Mouse (Mus musculus) layer of hippocampus, postnatal 14 days (tissue): ENCODE data around the gene Gm9508. TPM values are rescaled to one million over a fixed set of nuclear protein-coding genes. Genes with fewer than 3 reads are reported as not detected.
"Not testable (repeated sequence)": the region's sequence is repeated elsewhere in the genome, so short reads cannot be mapped to it uniquely, and the experiment has no call there.

Experiments
- DNase-seq, 2 experiments: peaks; one replicate each; pipeline ENCODE4 v3.0.0; 2021 to 2022; ENCODE audit warnings: low spot score in 2 of 2, mixed read lengths in 1 of 2
- long read RNA-seq, 2 experiments: library from polyadenylated mRNA; stranded (forward); transcript quantifications; one replicate each; pipeline ENCODE4 v2.0.0; 2021
- total RNA-seq, 2 experiments: library from RNA; stranded (reverse); gene quantifications; 2 replicates each; pipeline ENCODE4 v1.2.3; 2021

Gene Gm9508
- total RNA-seq, result not detected
- long read RNA-seq, experiment 1, result 0 reads
- long read RNA-seq, experiment 2, result 0 reads

GRCm38 (mm10) chr10:77697133-77697532 lies at the start of gene Gm9508:
Gene Gm9508, minus strand, starts transcription at chr10:77697233.
- no peak for DNase-seq

DNA sequence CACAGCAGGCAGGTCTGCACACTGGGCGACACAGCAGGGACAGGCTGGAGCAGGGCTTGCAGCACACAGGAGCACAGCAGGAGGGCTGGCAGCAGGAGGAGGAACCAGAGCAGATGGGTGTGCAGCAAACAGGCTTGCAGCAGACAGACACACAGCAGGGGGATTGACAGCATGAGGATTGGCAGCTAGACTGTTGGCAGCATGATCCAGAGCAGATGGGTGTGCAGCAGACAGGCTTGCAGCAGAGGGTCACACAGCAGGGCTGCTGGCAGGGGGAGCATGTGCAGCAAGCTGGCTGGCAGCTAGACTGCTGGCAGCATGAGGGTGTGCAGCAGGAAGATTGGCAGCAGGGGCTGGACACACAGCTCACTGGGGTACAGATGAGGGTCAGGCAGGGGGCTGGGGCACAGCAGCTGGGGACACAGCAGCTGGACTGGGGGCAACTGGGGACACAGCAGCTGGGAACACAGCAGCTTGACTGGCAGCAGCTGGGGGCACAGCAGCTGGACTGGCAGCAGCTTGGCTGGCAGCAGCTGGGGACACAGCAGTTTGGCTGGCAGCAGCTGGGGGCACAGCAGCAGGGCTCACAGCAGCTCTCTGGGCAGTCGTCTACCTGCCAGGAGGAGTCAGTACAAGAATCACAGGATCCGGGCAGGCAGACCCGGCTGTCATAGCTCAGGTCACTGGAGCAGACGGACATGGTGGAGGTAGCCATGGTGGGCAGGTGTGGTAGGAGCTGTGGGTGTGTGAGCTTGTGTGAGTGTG lies 45.1 kb upstream of the Gm9508 start, which contains the start of gene Gm18596:
TSS of gene Gm18596 (minus strand) at position 715 of the 765 bp plus-strand sequence.
- peak in 1 of 2 experiments; percentile 19 for DNase-seq

- no peak for DNase-seq
Observed at GRCm38 (mm10) chr10:77738929-77739328, 41.9 kb upstream of the Gm9508 start.

DNA sequence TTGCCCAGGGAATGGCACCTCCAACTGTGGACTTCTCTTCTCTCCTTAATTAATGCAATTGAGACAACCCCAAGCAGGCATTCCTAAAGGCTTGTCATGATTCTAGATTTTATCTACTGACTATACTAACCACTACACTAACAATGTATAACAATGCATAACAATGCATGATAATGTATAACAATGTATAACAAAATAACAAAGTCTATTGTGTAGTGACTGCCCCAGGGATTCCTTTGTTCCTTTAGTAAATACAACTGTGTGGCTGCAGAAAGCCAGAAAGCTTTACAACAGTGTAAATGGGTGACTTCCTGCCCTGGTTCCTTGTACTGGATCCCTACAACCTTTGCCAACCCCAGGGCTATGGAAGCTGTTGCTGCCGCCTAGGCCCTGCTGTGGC lies 38.9 kb upstream of the Gm9508 start:
- DNase-seq, result no peak

DNA sequence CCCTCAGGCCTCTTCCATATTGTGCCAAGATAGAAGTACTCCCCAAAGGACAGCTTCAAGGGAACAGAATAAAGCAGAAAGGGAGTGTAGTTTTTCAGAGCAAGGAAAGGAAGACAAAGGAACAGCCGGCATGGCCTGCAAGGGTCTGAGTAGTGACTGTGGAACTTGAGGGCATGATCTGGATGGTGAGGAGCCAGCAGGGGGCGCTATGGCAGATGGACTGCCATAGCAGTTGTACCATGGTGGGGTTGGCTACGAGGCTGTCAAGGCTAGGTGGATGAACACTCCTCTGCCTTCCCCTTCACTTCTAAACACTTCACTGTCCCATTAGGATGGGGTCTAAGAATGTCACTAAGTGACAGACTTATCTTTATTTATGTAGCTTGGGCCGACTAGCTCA lies 32.2 kb upstream of the Gm9508 start:
- no peak for DNase-seq

GRCm38 (mm10) chr10:77728280-77728679 lies 31.2 kb upstream of the Gm9508 start:
- no peak for DNase-seq

DNA sequence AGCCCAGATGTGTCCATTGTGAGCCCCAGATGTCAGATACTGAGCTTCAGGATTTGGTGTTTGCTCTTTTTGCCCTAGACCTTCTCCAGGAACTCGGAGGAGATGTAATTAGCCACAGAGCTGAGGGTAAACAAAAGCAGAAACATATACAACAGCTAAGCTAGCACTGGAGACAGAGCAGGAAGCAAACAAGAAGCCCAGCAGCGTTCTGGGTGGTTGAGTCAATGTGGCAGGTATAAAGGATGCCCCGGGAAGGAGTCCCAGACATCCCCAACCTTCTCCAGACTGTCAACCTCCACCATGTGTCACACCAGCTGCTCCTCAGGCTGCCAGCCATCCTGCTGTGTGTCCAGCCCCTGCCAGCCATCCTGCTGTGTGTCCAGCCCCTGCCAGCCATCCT lies 29.2 kb upstream of the Gm9508 start, which contains the start of gene Gm10100:
TSS of gene Gm10100 (plus strand) at position 301 of the 400 bp plus-strand sequence.
- no peak for DNase-seq

GRCm38 (mm10) chr10:77724855-77725254 lies 27.8 kb upstream of the Gm9508 start:
- no peak for DNase-seq

DNA sequence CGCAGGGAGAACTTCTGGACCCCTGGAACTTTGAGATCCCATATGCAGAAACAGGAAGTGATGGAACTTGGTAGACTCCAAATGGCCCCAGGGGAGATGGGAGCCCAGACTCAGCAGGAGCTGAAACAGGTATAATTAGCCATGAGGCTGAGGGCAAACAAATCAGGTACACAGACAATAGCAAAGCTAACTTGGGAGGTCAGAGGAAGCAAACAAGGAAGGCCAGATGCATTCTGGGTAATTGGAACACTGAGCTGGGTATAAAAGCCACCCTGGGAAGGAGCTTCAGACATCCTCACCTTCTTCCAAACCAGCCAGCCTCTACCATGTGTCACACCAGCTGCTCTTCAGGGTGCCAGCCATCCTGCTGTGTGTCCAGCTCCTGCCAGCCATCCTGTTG lies 23.3 kb upstream of the Gm9508 start, which contains the start of gene Krtap12-1:
TSS of gene Krtap12-1 (plus strand) at position 301 of the 400 bp plus-strand sequence.
- not testable (repeated sequence) for DNase-seq

DNA sequence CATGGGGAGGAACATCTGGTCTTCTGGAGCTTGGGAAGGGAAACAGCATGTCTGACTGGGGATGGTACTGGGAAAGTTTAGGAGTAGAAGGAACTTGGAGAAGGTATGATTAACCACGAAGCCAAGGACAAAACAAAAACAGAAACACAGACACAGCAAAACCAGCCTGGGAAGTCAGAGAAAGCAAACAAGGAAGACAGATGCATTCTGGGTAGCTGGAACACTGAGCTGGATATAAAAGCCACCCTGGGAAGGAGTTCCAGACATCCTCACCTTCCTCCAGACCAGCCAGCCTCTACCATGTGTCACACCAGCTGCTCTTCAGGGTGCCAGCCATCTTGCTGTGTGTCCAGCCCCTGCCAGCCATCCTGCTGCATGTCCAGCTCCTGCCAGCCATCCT lies 18.5 kb upstream of the Gm9508 start, which contains the start of gene Gm10142:
TSS of gene Gm10142 (plus strand) at position 301 of the 400 bp plus-strand sequence.
- no peak for DNase-seq

DNA sequence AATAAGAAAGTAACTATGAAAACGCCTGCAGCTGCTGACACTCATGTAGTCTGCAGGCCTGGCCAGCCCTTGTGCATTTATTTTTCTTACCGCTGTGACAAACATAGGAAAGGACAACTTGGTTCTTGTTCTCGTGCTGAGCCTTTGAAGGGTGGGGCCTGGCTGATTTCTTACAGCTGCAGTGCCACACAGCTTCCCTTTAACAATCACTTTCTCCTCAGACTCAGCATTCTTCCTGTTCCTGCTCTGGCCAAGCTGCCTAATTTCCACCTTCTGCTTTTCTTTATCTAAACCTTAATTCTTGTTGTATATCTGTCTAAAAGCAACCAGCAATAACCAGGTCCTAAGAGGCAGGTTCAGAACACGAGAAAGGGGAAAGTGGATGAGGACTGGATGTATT lies 16.7 kb upstream of the Gm9508 start:
- no peak for DNase-seq

DNA sequence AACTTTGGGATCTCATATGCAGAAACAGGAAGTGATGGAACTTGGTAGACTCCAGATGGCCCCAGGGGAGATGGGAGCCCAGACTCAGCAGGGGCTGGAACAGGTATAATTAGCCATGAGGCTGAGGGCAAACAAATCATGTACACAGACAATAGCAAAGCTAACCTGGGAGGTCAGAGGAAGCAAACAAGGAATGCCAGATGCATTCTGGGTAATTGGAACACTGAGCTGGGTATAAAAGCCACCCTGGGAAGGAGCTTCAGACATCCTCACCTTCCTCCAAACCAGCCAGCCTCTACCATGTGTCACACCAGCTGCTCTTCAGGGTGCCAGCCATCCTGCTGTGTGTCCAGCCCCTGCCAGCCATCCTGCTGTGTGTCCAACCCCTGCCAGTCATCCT lies 14.1 kb upstream of the Gm9508 start, which contains the start of gene Gm10024:
TSS of gene Gm10024 (plus strand) at position 301 of the 400 bp plus-strand sequence.
- DNase-seq, result not testable (repeated sequence)

GRCm38 (mm10) chr10:77709831-77710230 lies 12.8 kb upstream of the Gm9508 start:
- no peak for DNase-seq

GRCm38 (mm10) chr10:77706326-77706725 lies 9.3 kb upstream of the Gm9508 start, which contains the start of gene Gm10272:
Gene Gm10272, plus strand, starts transcription at chr10:77706626.
- DNase-seq, result no peak

DNA sequence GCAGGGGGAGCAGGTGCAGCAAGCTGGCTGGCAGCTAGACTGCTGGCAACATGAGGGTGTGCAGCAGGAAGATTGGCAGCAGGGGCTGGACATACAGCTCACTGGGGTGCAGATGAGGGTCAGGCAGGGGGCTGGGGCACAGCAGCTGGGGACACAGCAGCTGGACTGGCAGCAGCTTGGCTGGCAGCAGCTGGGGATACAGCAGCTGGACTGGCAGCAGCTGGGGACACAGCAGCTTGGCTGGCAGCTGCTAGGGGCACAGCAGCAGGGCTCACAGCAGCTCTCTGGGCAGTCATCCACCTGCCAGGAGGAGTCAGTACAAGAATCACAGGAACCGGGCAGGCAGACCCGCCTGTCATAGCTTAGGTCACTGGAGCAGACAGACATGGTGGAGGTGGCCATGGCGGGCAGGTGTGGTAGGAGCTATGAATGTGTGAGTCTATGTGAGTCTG lies 6.7 kb downstream of the Gm9508 start, which contains the start of gene Gm19402:
TSS of gene Gm19402 (minus strand) at position 402 of the 452 bp plus-strand sequence.
- not testable (repeated sequence) for DNase-seq

- no peak for DNase-seq
Observed at GRCm38 (mm10) chr10:77687021-77687420, 10.0 kb downstream of the Gm9508 start.

DNA sequence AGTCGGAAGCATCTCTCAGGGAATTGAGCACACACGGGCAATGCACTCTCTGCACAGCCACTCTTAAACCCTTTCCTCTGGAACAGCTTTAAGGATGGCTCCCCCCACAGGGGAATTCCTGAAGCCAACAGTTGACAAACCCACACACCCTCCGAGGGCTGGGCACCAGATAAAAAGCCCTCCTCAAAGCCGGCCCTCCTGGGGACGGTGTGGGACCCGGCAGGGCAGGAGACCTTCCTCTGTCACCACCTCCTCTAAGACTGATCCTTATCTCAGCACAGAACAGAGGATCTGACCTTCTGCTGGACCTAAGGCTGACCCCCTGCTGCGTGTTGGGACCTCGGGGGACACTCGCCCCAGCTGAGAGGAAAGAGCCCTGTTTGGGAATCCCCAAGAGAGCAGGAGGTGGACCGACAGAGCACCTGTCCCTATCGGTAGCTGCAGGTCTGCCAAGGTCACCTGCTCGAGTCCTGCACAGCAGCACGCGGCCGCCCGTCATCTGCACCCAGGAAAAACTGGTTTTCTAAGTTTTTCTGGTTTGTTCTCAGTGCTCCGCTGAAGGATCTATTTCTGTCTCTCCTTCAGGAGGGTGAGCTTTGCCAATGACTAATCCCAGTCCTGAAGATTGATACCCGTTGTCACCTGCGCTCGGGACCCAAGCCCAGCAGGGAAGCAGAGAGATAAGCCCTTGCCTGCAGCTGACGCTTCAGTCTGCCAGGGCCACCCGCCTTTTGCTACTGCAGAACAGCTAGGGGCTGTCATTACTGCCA lies 11.0 kb downstream of the Gm9508 start, which contains the start of gene Tspear:
TSS of gene Tspear (plus strand) at position 675 of the 770 bp plus-strand sequence.
- DNase-seq, result no peak

DNA sequence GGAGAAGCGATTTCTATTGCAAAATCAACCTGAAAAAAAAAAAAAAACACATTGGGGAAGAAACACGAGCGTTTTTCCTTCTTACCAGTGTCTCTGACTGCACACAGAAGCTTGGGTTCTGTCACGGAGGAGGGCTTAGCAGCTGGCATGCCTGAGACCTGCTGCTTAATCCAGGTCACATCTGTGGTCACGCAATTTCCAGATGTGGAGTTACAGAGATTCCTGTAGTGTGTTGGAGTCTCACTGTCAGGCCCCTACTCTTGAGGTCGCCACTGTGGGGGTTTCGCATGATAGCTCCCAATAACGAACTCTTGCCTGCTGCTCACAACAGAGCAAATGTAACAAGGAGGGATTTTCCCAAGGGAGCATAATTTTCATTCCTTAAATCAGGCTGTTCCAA lies 12.9 kb downstream of the Gm9508 start:
- no peak for DNase-seq

DNA sequence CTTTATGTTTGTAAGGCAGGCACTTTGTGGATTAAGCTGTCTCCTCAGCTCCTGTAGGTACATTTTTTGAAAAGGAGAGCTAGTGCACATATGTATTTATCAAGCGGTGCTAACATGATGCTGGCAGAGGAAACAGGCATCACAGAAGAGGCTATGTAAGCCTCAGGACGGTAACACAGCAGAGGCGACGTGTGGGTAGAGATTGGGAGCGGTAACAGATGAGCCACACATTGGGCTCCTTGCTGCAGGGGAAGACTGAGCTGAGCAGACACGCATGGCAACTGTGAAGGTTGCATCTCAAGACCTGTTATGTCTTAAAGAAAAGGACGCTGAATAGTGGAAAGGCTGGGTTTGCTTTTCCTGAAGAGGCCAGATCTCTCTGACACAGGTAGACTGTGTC lies 14.0 kb downstream of the Gm9508 start:
- no peak for DNase-seq

GRCm38 (mm10) chr10:77677562-77677961 lies 19.5 kb downstream of the Gm9508 start:
- peak in 1 of 2 experiments; percentile 17 for DNase-seq

DNA sequence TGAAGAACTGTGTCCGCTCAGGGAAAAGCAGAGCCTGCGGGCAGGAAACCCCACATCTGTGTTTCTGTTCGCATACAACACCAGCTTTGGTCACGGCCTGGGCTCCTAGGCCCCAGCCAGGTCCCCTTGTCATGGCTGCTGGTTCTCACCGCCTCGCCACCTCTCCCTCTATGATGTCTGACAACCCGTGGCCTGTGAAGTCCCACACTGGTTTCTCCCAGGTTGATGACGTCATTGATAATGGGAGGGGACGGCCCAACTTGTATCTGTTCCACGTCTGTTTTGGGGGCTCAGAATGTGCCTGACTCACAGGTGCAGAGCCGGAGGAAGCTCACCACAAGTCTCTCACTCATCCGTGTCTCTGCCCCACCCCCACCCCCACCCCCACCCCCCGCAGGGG lies 23.3 kb downstream of the Gm9508 start:
- DNase-seq, result no peak
